Mouse (Mus musculus) C2C12 (cell line): ENCODE data around the gene Gng7. TPM values are rescaled to one million over a fixed set of nuclear protein-coding genes. Genes with fewer than 3 reads are reported as not detected.

Source experiments
- H3K27me3 ChIP-seq: one replicate; pipeline ENCODE4 v1.6.1; 2011; ENCODE audit not compliant: control insufficient read depth, insufficient read depth, insufficient read length
- H3K36me3 ChIP-seq: one replicate; pipeline ENCODE4 v1.6.1; 2011; ENCODE audit not compliant: control insufficient read depth, insufficient read depth
- H3K4me3 ChIP-seq: one replicate; pipeline ENCODE4 v1.5.1; 2011; ENCODE audit warnings: mild to moderate bottlenecking, control low read depth; ENCODE audit not compliant: poor library complexity, insufficient read depth, severe bottlenecking
- H3K79me2 ChIP-seq: one replicate; pipeline ENCODE4 v1.6.1; 2011; ENCODE audit not compliant: control insufficient read depth, insufficient read depth
- H3K79me3 ChIP-seq: one replicate; pipeline ENCODE4 v1.6.1; 2011; ENCODE audit warnings: low read depth, control low read depth
- H3ac ChIP-seq: one replicate; pipeline ENCODE3; 2011; ENCODE audit warnings: low read depth; ENCODE audit not compliant: control insufficient read depth, insufficient read length
- CEBPB ChIP-seq: IDR thresholded peaks from one replicate; pipeline ENCODE4 v1.6.1; 2011; ENCODE audit warnings: low read depth, mild to moderate bottlenecking, control low read depth, moderate library complexity
- CTCF ChIP-seq: IDR thresholded peaks from one replicate; pipeline ENCODE4 v1.5.1; 2011; ENCODE audit not compliant: control insufficient read depth, insufficient read depth, insufficient read length
- FOSL1 ChIP-seq: IDR thresholded peaks from one replicate; pipeline ENCODE4 v1.8.0; 2011; ENCODE audit warnings: mild to moderate bottlenecking, low read length; ENCODE audit not compliant: poor library complexity, insufficient read depth, severe bottlenecking
- MAX ChIP-seq: IDR thresholded peaks from one replicate; pipeline ENCODE4 v1.6.1; 2011; ENCODE audit warnings: mild to moderate bottlenecking, control low read depth
- MYOD1 ChIP-seq: IDR thresholded peaks from one replicate; pipeline ENCODE4 v1.6.1; 2011; ENCODE audit warnings: low read depth; ENCODE audit not compliant: control insufficient read depth, insufficient read length
- MYOG ChIP-seq: IDR thresholded peaks from one replicate; pipeline ENCODE4 v1.6.1; 2011; ENCODE audit not compliant: control insufficient read depth, insufficient read length; ENCODE audit errors: extremely low read depth
- USF1 ChIP-seq: IDR thresholded peaks from one replicate; pipeline ENCODE4 v1.6.1; 2011; ENCODE audit warnings: low read depth, mild to moderate bottlenecking, control low read depth, moderate library complexity
- polyA plus RNA-seq: library from polyadenylated mRNA; unstranded; fragments of >200 nt; fragmentation: generic; extraction: Trizol; gene quantifications from one replicate; pipeline ENCODE4 v1.2.1, GENCODE M21; 2012; ENCODE audit warnings: missing spikeins

Gng7 gene
- polyA plus RNA-seq, 1 experiment: 0.25 TPM

- no peaks in the 10 kb centered on the region for H3K79me3 ChIP-seq
- peak overlapping the region; percentile 34 for H3ac ChIP-seq
- TF ChIP-seq MYOG (no peak), FOSL1 (no peak), CTCF (peak; percentile 96), MAX (peak; percentile 37), USF1 (no peak)
- H3K36me3 ChIP-seq: no peaks in the 10 kb centered on the region
- H3K4me3 ChIP-seq: no peak overlapping the region
- H3K79me2 ChIP-seq: no peaks in the 10 kb centered on the region
- H3K27me3 ChIP-seq: no peaks in the 10 kb centered on the region
These were observed 26.9 kb downstream of the Gng7 start for GRCm38 (mm10) chr10:80987709-80988441.

- no peak for TF ChIP-seq MAX
- no peak for TF ChIP-seq MYOD1
- TF ChIP-seq CEBPB: no peak
- TF ChIP-seq USF1: no peak
- no peak for TF ChIP-seq MYOG
- no peak for TF ChIP-seq FOSL1
- no peak for TF ChIP-seq CTCF
- no peak overlapping the region for H3K4me3 ChIP-seq
- no peaks in the 10 kb centered on the region for H3K36me3 ChIP-seq
- no peaks in the 10 kb centered on the region for H3K79me3 ChIP-seq
- H3K79me2 ChIP-seq: no peaks in the 10 kb centered on the region
- no peak overlapping the region for H3ac ChIP-seq
- no peaks in the 10 kb centered on the region for H3K27me3 ChIP-seq
These were observed 28.0 kb downstream of the Gng7 start for GRCm38 (mm10) chr10:80986754-80987153.

GRCm38 (mm10) chr10:80985970-80986701, 28.6 kb downstream of the Gng7 start:
- H3K27me3 ChIP-seq: no peaks in the 10 kb centered on the region
- no peaks in the 10 kb centered on the region for H3K79me2 ChIP-seq
- TF ChIP-seq USF1 (no peak), CTCF (no peak), MYOD1 (no peak), MYOG (no peak), MAX (no peak), FOSL1 (no peak), CEBPB (no peak)
- no peak overlapping the region for H3ac ChIP-seq
- H3K79me3 ChIP-seq: no peaks in the 10 kb centered on the region
- H3K4me3 ChIP-seq: no peak overlapping the region
- no peaks in the 10 kb centered on the region for H3K36me3 ChIP-seq

- no peak overlapping the region for H3K4me3 ChIP-seq
- H3ac ChIP-seq: no peak overlapping the region
- H3K79me2 ChIP-seq: no peaks in the 10 kb centered on the region
- no peaks in the 10 kb centered on the region for H3K36me3 ChIP-seq
- no peak for TF ChIP-seq MYOD1
- peak; percentile 38 for TF ChIP-seq USF1
- TF ChIP-seq MAX: no peak
- no peak for TF ChIP-seq CEBPB
- TF ChIP-seq CTCF: no peak
- no peak for TF ChIP-seq MYOG
- no peak for TF ChIP-seq FOSL1
- no peaks in the 10 kb centered on the region for H3K27me3 ChIP-seq
- H3K79me3 ChIP-seq: no peaks in the 10 kb centered on the region
These were observed 29.3 kb downstream of the Gng7 start for GRCm38 (mm10) chr10:80985241-80985969.

GRCm38 (mm10) chr10:80984223-80984622, 30.5 kb downstream of the Gng7 start:
- no peaks in the 10 kb centered on the region for H3K79me2 ChIP-seq
- H3K27me3 ChIP-seq: no peaks in the 10 kb centered on the region
- no peak overlapping the region for H3K4me3 ChIP-seq
- H3ac ChIP-seq: no peak overlapping the region
- no peaks in the 10 kb centered on the region for H3K79me3 ChIP-seq
- H3K36me3 ChIP-seq: no peaks in the 10 kb centered on the region
- TF ChIP-seq MAX: no peak
- TF ChIP-seq CEBPB: no peak
- TF ChIP-seq USF1: no peak
- TF ChIP-seq MYOG: no peak
- no peak for TF ChIP-seq MYOD1
- TF ChIP-seq CTCF: no peak
- TF ChIP-seq FOSL1: no peak
